Mouse (Mus musculus): ENCODE results near the gene Fads6. TPM values are rescaled to one million over a fixed set of nuclear protein-coding genes. Genes with fewer than 3 reads are reported as not detected.
A peak's percentile ranks its signal among the peaks of the same experiment; 100 is the strongest.

Gene Fads6
- polyA plus RNA-seq, 1 experiment, result 15.3 TPM

GRCm38 (mm10) chr11:115290314-115290713 lies 7.1 kb downstream of the Fads6 start:
- TF ChIP-seq CTCF (IDR thresholded peaks at IDR 0.05; ENCODE audit: extremely low read depth, insufficient read depth, low read length) (no peak), POLR2A (IDR thresholded peaks at IDR 0.05; ENCODE audit: extremely low read depth, insufficient read depth, low read length) (no peak)
- Histone ChIP-seq H3K4me1 (ENCODE audit: control insufficient read depth, insufficient read depth, low read length) (0 out of 2 replicates have a peak, but pooled peaks cover 3% of the 10 kb centered on the region), H3K4me3 (ENCODE audit: insufficient read depth, low read length) (no peak overlapping the region), H3K27ac (ENCODE audit: insufficient read depth, low read length) (no peak overlapping the region)

- Histone ChIP-seq H3K4me3 (ENCODE audit: insufficient read depth, low read length) (no peak overlapping the region), H3K27ac (ENCODE audit: insufficient read depth, low read length) (no peak overlapping the region), H3K4me1 (ENCODE audit: control insufficient read depth, insufficient read depth, low read length) (0 out of 2 replicates have a peak, but pooled peaks cover 3% of the 10 kb centered on the region)
- TF ChIP-seq CTCF (IDR thresholded peaks at IDR 0.05; ENCODE audit: extremely low read depth, insufficient read depth, low read length) (no peak), POLR2A (IDR thresholded peaks at IDR 0.05; ENCODE audit: extremely low read depth, insufficient read depth, low read length) (no peak)
These were observed 7.6 kb downstream of the Fads6 start for GRCm38 (mm10) chr11:115289885-115290284.

GRCm38 (mm10) chr11:115288305-115288704 lies 9.2 kb downstream of the Fads6 start:
- Histone ChIP-seq H3K4me1 (ENCODE audit: control insufficient read depth, insufficient read depth, low read length) (0 out of 2 replicates have a peak, but pooled peaks cover 3% of the 10 kb centered on the region), H3K4me3 (ENCODE audit: insufficient read depth, low read length) (no peak overlapping the region), H3K27ac (ENCODE audit: insufficient read depth, low read length) (no peak overlapping the region)
- no peak for TF ChIP-seq POLR2A (IDR thresholded peaks at IDR 0.05; ENCODE audit: extremely low read depth, insufficient read depth, low read length)
- no peak for TF ChIP-seq CTCF (IDR thresholded peaks at IDR 0.05; ENCODE audit: extremely low read depth, insufficient read depth, low read length)

GRCm38 (mm10) chr11:115287386-115287785 lies 10.1 kb downstream of the Fads6 start:
- H3K4me1 ChIP-seq (ENCODE audit: control insufficient read depth, insufficient read depth, low read length), result 0 out of 2 replicates have a peak, but pooled peaks cover 3% of the 10 kb centered on the region
- TF ChIP-seq CTCF (IDR thresholded peaks at IDR 0.05; ENCODE audit: extremely low read depth, insufficient read depth, low read length) (no peak), POLR2A (IDR thresholded peaks at IDR 0.05; ENCODE audit: extremely low read depth, insufficient read depth, low read length) (no peak)
- no peak overlapping the region for H3K27ac ChIP-seq (ENCODE audit: insufficient read depth, low read length)
- H3K4me3 ChIP-seq (ENCODE audit: insufficient read depth, low read length), result no peak overlapping the region

GRCm38 (mm10) chr11:115286201-115286993 lies 11.1 kb downstream of the Fads6 start:
- Histone ChIP-seq H3K27ac (ENCODE audit: insufficient read depth, low read length) (0 out of 2 replicates have a peak overlapping the region, but pooled peaks have one; percentile 17), H3K4me3 (ENCODE audit: insufficient read depth, low read length) (no peak overlapping the region), H3K4me1 (ENCODE audit: control insufficient read depth, insufficient read depth, low read length) (0 out of 2 replicates have a peak, but pooled peaks cover 3% of the 10 kb centered on the region)
- no peak for TF ChIP-seq POLR2A (IDR thresholded peaks at IDR 0.05; ENCODE audit: extremely low read depth, insufficient read depth, low read length)
- no peak for TF ChIP-seq CTCF (IDR thresholded peaks at IDR 0.05; ENCODE audit: extremely low read depth, insufficient read depth, low read length)

- no peak overlapping the region for H3K27ac ChIP-seq (ENCODE audit: insufficient read depth, low read length)
- 0 out of 2 replicates have a peak, but pooled peaks cover 3% of the 10 kb centered on the region for H3K4me1 ChIP-seq (ENCODE audit: control insufficient read depth, insufficient read depth, low read length)
- H3K4me3 ChIP-seq (ENCODE audit: insufficient read depth, low read length), result no peak overlapping the region
- TF ChIP-seq POLR2A (IDR thresholded peaks at IDR 0.05; ENCODE audit: extremely low read depth, insufficient read depth, low read length) (no peak), CTCF (IDR thresholded peaks at IDR 0.05; ENCODE audit: extremely low read depth, insufficient read depth, low read length) (no peak)
These were observed 12.2 kb downstream of the Fads6 start for GRCm38 (mm10) chr11:115285282-115285681.

- Histone ChIP-seq H3K4me3 (ENCODE audit: insufficient read depth, low read length) (no peak overlapping the region), H3K4me1 (ENCODE audit: control insufficient read depth, insufficient read depth, low read length) (0 out of 2 replicates have a peak, but pooled peaks cover 3% of the 10 kb centered on the region), H3K27ac (ENCODE audit: insufficient read depth, low read length) (no peak overlapping the region)
- no peak for TF ChIP-seq CTCF (IDR thresholded peaks at IDR 0.05; ENCODE audit: extremely low read depth, insufficient read depth, low read length)
- no peak for TF ChIP-seq POLR2A (IDR thresholded peaks at IDR 0.05; ENCODE audit: extremely low read depth, insufficient read depth, low read length)
These were observed 13.4 kb downstream of the Fads6 start for GRCm38 (mm10) chr11:115283891-115284620.

- Histone ChIP-seq H3K4me1 (ENCODE audit: control insufficient read depth, insufficient read depth, low read length) (0 out of 2 replicates have a peak, but pooled peaks cover 3% of the 10 kb centered on the region), H3K27ac (ENCODE audit: insufficient read depth, low read length) (peak overlapping the region; percentile 72)
- TF ChIP-seq CTCF (IDR thresholded peaks at IDR 0.05; ENCODE audit: extremely low read depth, insufficient read depth, low read length) (no peak), POLR2A (IDR thresholded peaks at IDR 0.05; ENCODE audit: extremely low read depth, insufficient read depth, low read length) (no peak)
These were observed 14.0 kb downstream of the Fads6 start for GRCm38 (mm10) chr11:115283486-115283765.

GRCm38 (mm10) chr11:115282723-115283485 lies 14.6 kb downstream of the Fads6 start:
- H3K4me3 ChIP-seq (ENCODE audit: insufficient read depth, low read length), result no peak overlapping the region
- no peak for TF ChIP-seq CTCF (IDR thresholded peaks at IDR 0.05; ENCODE audit: extremely low read depth, insufficient read depth, low read length)
- TF ChIP-seq POLR2A (IDR thresholded peaks at IDR 0.05; ENCODE audit: extremely low read depth, insufficient read depth, low read length), result no peak

More at GRCm38 (mm10) chr11:115283486-115283765, 14.0 kb downstream of the Fads6 start:
- H3K4me3 ChIP-seq (ENCODE audit: insufficient read depth, low read length), result no peak overlapping the region

More at GRCm38 (mm10) chr11:115282723-115283485, 14.6 kb downstream of the Fads6 start:
- H3K4me1 ChIP-seq (ENCODE audit: control insufficient read depth, insufficient read depth, low read length), result 0 out of 2 replicates have a peak, but pooled peaks cover 3% of the 10 kb centered on the region
- peak overlapping the region; percentile 72 for H3K27ac ChIP-seq (ENCODE audit: insufficient read depth, low read length)

Measured in cortical plate, adult 2 months (tissue).